Mouse (Mus musculus): ENCODE measurements at regions not wholly inside any gene's neighbourhood (a gene's known extent, or its start where the extent isn't known, plus 50 kb on each side); places are given as distances from the start of the nearest gene placed in this dataset.
A peak's percentile ranks its signal among the peaks of the same experiment; 100 is the strongest.

DNA sequence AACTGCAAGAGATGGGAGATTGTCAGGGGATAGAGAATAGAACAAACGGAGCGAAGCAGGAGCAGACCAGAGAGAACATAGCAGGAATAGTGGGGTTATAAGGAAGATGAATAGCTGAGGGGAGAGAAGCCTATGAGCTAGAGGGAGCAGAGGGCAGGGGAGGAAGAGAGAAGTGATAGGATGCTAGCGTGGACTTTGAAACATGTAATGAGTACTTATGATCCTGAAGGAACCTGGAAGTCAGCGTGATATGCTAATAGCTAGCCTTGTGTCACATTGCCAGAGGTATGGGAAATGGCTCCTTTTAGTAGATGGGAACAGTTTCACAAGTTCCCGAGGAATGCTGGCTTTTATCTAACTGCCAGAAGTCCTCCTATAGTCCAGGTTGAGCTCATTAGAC lies 51.8 kb downstream of the Calml3 start:
- DNase-seq: no peak

DNA sequence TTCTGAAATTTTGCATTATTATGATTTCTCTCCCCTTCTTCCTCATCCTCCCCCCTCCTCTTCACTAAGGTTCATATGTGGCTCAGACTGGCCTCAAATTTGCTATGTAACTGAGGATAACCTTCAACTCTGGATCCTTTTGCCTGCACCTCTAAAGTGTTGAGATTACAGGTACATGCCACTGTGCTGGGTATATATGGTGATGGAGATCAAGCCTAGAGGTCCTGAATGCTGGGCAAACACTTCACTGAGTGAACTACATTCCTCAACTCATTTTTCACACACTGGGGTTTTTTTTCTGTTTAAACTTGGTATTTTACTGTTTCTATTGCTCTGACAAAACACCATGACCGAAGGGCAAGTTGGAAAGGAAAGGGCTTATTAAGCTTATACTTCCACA lies 52.9 kb downstream of the Calml3 start:
- no peak for DNase-seq

- DNase-seq: peak; percentile 49
These were observed 53.4 kb downstream of the Calml3 start for GRCm38 (mm10) chr13:3750756-3751155.

DNA sequence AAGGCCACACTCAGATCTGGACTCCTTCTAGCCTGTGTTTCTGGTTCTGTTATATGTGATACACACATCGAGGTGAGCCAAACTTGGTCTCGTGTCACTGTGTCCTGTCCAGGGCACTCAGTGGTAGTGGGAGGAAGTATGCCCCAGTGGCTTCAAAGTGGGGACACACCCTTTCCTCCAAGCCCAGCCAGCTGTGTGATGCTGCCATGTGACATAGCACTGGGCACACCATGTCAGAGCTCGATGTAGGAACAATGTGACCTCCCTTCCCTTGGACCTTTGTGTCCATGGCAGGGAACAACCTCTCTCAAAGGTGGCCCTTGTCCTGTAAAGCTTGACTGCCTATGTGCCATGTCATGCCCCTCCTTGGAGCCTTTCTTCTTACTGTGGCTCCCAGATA lies 54.5 kb downstream of the Calml3 start:
- peak; percentile 13 for DNase-seq

DNA sequence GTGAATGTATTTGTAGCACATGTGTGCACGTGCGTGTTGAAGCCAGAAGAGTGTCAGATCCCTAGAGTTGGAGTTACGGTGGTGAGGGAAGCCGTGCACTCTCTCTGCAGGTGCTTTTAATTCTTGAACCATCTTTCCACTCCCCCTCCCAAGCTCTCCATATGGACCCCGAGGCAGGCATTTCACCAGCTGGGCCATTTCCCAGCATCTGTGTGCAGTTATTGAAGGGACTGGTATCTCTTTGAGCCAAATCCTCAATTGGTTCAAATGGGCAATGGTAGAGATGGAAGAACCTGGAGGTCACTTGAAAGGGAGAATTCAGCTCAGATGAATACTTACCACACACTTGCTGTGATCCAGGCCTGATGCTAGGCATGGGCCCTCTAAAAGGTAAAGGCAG lies 55.3 kb downstream of the Calml3 start:
- no peak for DNase-seq

GRCm38 (mm10) chr13:3746524-3746923 lies 57.6 kb downstream of the Calml3 start:
- DNase-seq: no peak

DNA sequence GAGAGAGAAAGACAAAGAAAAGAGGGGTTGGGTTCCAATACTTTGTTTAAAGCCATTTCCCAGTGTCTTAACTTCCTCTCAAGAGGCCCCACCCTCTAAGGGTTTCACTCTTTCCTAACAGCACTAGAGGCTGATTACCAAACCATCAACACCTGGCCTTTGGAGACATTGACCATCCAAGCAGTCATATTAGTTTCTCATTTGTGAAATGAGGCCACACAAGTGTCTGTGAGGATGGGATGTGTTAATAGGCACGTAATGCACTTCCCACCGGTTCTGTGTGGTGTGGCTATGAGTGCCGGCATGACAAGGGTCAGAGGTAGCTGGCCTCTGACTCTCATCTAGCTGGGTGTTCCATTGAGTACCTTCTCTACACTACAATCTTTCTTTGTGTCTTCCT lies 59.2 kb downstream of the Calml3 start:
- no peak for DNase-seq

DNA sequence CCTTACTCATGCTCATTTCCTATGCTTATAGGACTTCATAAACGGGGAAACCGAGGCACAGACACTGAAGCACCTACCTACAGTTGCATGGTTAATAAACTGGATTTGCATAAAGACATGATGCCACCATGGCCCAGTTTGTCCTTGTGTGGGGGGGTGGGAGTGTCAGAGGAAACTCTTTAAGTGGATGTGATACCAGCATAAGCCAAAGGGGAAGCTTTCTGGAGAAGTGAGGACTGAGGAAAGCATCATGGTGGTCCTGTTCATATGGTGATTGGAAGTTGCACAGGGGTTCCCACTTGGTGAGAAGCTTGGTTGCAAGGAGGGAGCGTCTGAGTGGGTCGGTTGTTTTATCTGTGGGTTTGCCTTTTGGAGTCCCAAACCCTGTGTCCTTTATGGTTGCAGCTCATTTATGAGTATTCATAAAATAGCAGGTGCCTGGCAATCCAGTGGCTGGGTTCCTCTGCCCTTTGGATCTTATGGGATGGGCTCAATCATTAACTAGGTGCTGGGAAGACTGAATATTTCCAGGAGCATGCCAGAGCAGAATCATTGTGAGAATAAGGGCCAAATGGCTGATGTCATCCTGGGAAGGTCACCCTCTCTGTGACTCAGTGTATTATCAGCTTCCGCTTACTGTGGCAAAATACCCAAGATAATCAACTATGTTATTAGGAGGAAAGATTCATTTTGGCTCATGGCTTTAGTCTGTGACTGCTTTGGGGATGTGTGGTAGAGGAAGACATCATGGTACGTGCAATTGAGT lies 60.2 kb downstream of the Calml3 start:
- no peak for DNase-seq

DNA sequence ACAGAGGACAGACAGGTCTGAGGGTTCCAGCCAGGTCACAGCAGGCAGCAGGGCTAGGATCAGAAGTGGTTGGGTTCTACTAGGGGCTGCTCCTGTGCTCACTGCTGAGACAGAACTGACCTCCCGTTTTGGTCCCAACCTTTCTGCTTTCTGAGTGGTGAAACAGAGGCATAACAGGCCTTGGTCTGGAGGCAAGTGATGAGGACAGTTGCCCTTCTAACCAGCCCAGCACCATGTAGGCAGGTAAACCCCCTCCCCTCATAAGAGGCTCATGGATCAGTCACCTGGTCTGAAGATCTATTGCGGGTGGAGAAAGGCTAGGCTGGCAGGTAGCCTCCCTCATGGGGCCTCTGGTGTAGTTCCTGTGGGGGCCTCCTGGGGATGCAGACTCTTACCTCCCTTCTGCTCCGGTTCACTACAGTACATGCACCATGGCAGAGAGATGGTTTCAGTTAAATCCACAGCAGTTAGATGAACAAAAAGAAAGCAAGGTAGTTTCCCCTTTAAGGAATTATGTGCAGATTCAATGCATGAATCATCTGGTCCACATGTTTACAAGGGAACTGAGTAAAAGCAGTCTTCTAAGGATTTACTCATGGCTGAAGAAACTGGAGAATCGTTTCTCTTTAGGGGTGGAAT lies 61.2 kb downstream of the Calml3 start:
- DNase-seq: no peak

GRCm38 (mm10) chr13:3742094-3742730 lies 61.9 kb downstream of the Calml3 start:
- DNase-seq: peak; percentile 67

- no peak for DNase-seq
These were observed 73.5 kb downstream of the Calml3 start for GRCm38 (mm10) chr13:3730699-3731021.

DNA sequence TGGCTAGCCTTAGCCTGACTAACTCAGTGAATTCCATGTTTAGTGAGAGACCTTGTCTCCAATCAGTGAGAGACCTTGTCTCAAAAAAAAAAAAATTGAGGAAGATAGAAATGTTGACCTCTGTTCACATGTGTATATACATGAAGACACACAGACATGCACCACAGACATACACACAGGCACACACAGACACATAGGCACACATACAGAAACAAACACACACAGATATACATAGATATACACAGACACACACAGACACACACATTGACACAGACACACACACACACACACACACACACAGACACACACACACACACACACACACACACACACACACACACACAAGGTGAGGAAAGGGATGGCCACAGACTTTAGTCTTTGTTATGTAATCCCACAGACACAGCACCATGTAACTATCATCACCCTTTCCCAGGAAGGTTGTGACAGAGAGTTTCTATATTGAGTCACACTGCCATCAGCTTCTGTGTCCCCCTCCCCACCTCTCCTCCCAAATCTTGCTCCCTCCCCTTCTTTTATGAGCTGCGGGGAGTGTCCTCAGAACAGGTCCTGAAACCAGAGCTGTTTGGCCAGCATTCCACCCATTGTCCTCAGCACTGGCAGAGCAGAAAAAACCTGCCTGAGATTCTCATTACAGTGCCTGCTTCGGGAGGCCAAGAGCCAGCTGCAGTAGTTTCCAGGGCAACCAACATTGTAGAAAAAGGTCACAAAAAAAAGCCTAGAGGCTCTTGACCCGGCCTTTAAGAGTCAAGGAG lies 74.0 kb downstream of the Calml3 start:
- peak; percentile 21 for DNase-seq

- no peak for DNase-seq
These were observed 75.2 kb downstream of the Calml3 start for GRCm38 (mm10) chr13:3728888-3729287.

DNA sequence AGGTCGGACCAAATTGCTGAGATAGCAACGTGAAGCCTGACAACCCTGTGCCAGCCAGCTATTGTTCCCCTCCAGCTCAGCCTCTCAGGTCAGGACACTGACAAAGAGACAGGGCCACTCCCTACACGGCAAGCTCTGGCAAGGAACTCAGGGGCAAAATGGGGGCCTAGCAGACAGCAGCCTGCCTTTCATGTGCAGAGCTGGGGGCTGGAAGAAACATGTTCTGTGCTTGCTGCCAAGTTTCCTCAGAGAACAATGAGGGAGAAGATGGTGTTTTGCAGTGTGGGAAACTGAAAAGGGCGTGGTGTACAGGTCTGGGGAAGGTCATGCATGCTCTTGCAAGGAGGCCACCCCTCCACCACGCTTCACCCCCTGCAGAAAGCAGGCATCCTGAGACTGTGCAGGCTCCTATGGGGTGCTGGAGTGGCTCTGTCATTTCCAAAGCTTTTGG lies 77.8 kb downstream of the Calml3 start:
- peak; percentile 39 for DNase-seq

DNA sequence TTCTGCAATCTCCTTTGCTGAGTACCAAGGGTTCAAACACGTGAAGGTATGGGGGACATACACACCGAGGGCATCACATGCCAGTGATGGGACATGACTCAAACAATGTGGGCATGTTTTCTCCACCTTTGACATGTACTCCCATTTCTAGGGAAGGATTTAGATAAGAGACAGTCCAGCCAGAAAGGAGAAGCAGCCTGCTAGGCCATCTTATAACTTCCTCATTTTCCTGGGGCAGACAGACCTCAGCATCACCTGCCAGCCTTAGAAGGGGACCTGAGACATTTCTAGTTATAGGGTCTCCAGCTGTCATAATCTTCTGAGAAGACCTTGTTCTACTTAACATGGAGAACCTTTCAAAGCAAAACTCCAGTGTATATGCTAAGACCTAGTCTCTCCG lies 78.3 kb downstream of the Calml3 start:
- no peak for DNase-seq

GRCm38 (mm10) chr13:3724313-3724712 lies 79.8 kb downstream of the Calml3 start:
- DNase-seq: no peak

GRCm38 (mm10) chr13:3723458-3724143 lies 80.5 kb downstream of the Calml3 start:
- DNase-seq: no peak

GRCm38 (mm10) chr13:3715019-3715418 lies 81.2 kb downstream of the Asb13 start:
- DNase-seq: no peak

DNA sequence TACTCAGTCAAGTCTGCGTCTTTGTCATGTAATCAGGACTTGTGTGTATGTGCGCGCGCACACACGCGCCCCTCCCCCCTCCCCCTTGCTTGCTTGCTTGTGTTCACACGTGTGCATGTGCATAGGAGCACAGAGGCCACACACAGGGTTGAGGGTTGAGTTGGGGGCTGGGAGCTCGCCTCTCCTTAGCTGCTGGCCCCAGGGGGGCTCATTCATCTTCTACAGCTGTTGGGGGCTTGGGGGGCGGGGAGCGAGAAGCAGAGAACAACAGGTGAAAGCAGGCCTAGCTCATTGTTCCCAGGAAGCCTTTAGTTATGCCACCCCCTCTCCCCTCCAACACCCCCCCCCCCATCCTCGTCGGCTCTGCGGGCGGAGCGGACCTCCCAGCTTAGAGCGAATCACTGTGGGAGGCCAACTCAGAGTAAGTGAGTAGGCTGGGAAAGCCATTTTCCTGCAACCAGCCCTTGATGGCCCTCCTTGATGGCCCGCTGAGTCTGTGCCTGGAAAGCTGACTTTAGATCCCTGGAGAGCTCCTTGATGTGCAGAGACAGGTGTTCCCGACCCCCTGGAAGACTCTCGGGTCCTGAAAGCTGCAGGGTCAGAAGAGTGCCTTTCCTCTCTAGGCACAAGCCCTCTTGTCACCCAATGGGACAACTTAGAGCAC lies 78.8 kb downstream of the Asb13 start:
- DNase-seq: no peak

DNA sequence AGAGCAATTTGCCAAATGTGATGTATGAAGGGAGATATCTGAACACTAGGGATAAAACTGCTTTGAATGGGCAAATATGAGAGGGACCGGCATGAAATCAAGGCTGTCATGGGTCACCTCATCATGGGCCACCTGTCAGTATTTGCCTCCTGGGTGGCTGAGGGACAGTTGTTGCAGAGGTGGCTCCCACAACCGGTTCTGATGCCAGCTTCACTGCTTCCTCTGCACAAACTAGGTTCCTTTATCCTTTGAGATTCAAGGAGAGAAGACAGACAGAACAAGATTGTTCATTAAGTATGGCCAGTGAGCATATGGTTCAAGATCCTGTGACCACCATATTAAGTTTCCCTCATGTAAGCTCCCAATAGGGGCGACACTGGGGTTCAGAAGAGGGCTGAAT lies 78.3 kb downstream of the Asb13 start:
- DNase-seq: no peak

DNA sequence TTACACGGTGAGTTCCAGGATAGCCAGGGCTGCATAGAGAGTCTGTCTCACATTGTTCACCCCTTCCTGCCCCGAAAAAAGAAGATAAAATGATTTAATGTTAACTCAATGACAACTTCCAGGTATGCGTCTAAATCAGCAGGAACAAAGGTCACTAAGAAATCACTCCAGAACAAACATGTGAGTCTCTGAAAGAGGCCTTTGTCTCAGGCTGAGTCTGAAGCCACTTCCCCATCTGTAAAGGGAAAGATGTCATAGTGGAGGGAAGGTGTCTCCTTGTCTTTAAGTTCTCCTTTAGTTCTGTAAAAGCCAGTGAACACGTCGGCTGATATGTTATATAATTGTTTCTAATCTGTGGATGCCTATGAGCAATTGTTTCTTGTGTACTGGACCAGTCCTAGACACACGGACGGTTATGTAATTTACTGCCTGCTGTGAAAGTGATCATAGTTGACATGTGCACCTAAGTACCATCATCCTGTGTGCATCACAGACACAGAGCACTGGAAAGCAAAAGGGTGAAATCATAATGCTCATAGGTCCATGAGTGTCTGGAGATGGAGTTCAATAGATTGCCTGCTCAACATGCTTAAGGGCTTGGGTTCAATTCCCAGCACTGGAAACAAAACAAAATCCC lies 76.3 kb downstream of the Asb13 start:
- no peak for DNase-seq

Data from heart, postnatal 4 days (tissue).